Mouse (Mus musculus): Measurements from ENCODE around the gene Nelfb.

The Nelfb gene

GRCm38 (mm10) chr2:25176573-25176972 is 34.7 kb downstream of the Nelfb start:
- no peak for DNase-seq (ENCODE audit: low spot score in 2 of 2)

- DNase-seq (ENCODE audit: low spot score in 2 of 2): no peak
Measured at GRCm38 (mm10) chr2:25175690-25176078, 35.6 kb downstream of the Nelfb start.

GRCm38 (mm10) chr2:25174866-25175689 is 36.2 kb downstream of the Nelfb start:
- DNase-seq (ENCODE audit: low spot score in 2 of 2): no peak

GRCm38 (mm10) chr2:25173821-25174220 is 37.5 kb downstream of the Nelfb start:
- DNase-seq (ENCODE audit: low spot score in 2 of 2): no peak

- DNase-seq (ENCODE audit: low spot score in 2 of 2): no peak
Measured at GRCm38 (mm10) chr2:25172629-25173028, 38.7 kb downstream of the Nelfb start.

- DNase-seq (ENCODE audit: low spot score in 2 of 2): no peak
Measured at GRCm38 (mm10) chr2:25171769-25172153, 39.5 kb downstream of the Nelfb start.

- DNase-seq (ENCODE audit: low spot score in 2 of 2): no peak
Measured at GRCm38 (mm10) chr2:25171101-25171768, 40.1 kb downstream of the Nelfb start.

- no peak for DNase-seq (ENCODE audit: low spot score in 2 of 2)
Measured at GRCm38 (mm10) chr2:25170326-25171100, 40.8 kb downstream of the Nelfb start.

GRCm38 (mm10) chr2:25169778-25170177 is 41.5 kb downstream of the Nelfb start:
- no peak for DNase-seq (ENCODE audit: low spot score in 2 of 2)

- no peak for DNase-seq (ENCODE audit: low spot score in 2 of 2)
Measured at GRCm38 (mm10) chr2:25168665-25168978, 42.7 kb downstream of the Nelfb start.

- DNase-seq (ENCODE audit: low spot score in 2 of 2): peak; percentile 23 to 28
Measured at GRCm38 (mm10) chr2:25167919-25168664, 43.2 kb downstream of the Nelfb start.

GRCm38 (mm10) chr2:25167481-25167880 is 43.8 kb downstream of the Nelfb start:
- DNase-seq (ENCODE audit: low spot score in 2 of 2): no peak

GRCm38 (mm10) chr2:25157655-25158054 is 53.6 kb downstream of the Nelfb start:
- peak in 1 of 2 experiments; percentile 50 for DNase-seq (ENCODE audit: low spot score in 2 of 2)

GRCm38 (mm10) chr2:25156990-25157389 is 54.3 kb downstream of the Nelfb start:
- no peak for DNase-seq (ENCODE audit: low spot score in 2 of 2)

- no peak for DNase-seq (ENCODE audit: low spot score in 2 of 2)
Measured at GRCm38 (mm10) chr2:25156177-25156576, 55.1 kb downstream of the Nelfb start.

GRCm38 (mm10) chr2:25151280-25151956 is 59.9 kb downstream of the Nelfb start:
- no peak for DNase-seq (ENCODE audit: low spot score in 2 of 2)

All from spleen, postnatal 14 days (tissue).